Mouse (Mus musculus) T-helper 17 cell (primary cell): ENCODE data around the gene Bcl2l10.

ENCODE experiments used
- in situ Hi-C, 2 experiments: fragments of 300-600 bp; cut with MboI, MseI; formaldehyde crosslinking; loops; 1 replicate in 1 of 2; 2 replicates in 1 of 2; pipeline ENCODE4 v1.15.1; 2025; ENCODE audit warnings: high pct_unique_total_duplicates in 2 of 2

Bcl2l10 gene

GRCm38 (mm10) chr9:75347458-75347857 lies at the start of gene Bcl2l10:
Bcl2l10 (plus strand) TSS chr9:75347758.
- in situ Hi-C loops, result no loop called here

DNA sequence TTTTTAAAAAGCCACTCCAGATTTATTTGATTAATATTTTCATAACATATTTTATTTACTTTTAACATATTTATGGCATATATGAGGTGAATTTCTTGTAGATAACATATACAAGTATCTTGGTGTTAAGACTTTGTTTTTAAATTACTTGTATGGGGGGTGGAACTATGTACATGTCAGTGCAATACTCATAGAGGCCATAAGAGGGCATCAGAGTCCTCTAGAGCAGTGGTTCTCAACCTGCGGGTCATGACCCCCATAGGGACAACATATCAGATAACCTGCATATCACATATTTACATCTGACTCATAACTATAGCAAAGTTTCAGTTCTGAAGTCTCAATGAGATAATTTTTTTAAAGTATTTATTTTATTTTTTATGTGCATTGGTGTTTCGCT lies 48.2 kb upstream of the Bcl2l10 start:
- in situ Hi-C loops, result loop anchor here in 1 of 2 experiments (5.0 kb wide), 1 partner anchor 148 kb away; no protein-coding TSS in a partner anchor

DNA sequence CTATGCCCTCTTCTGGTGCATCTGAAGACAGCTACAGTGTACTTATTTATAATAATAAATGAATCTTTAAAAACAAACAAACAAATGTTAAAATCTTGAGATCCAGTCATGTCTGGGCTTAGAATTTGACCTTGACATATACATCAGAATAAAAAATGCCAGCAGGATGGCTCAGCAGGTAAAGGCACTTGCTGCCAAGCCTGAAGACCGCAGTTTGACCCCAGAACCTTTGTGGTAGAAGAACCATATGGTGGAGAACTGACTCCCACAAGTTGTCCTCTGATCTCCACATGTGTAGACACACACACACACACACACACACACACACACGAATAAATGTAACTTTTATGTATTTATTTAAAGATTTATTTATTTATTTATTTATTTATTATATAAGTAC lies 44.5 kb upstream of the Bcl2l10 start:
- in situ Hi-C loops, result no loop called here

GRCm38 (mm10) chr9:75303701-75304261 lies 43.8 kb upstream of the Bcl2l10 start:
- in situ Hi-C loops, result no loop called here

DNA sequence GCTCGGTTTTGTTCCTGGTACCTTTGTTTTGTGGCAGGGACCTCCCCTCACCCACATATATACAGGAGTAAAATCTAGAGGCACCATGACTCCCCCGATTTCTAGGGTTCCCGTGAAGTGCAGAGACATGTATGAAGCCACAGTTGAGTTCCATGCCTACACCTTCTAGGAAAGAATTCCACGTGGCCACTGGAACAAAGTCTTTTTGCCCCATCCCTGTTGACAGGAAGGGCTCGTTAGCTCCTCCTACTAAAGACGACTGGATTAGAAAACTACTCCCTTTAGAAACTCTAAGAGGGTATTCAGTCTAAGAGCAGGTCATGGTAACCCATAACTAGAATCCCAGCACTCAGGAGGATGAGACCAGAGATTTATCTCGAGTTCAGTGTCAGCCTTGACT lies 43.3 kb upstream of the Bcl2l10 start:
- in situ Hi-C loops, result no loop called here

DNA sequence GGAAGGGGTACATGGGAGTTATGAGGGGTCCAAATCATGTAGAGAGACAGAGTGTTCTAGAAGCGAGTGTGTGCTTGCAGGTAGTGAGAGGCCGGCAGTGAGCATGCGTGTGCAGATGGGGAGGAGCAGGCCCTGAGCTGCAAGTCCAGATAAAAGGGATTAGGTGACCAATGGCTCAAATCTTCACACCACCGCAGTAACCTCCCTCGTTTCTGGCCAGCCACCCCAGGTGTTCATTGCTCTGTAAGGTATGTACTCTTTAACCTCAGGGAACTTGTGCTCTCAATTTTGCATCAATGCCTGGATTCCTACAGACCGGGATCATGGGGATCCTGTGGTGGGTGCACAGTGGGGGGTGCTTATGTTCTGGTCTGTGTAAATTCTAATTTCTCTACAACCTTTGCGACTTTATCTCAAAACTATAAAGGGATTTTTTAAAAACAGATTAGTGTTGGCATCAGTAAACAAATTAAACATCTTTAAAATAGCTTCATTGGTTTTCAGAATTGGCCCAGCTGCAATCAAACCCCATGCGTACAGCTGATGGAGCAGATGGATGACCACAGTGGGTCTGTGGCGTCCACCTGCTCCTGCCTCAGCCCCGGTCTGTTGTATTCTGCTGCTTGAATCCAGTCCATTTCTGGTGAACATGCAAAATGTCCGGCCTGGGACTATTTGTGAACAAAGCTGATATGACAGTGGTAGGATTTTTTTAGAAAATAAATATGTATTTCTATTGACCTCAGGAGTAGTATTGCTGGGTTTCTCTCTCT lies 41.2 kb upstream of the Bcl2l10 start, which contains the start of gene Gnb5:
Gene Gnb5, plus strand, starts transcription at position 163 of the 773 bp plus-strand sequence.
- in situ Hi-C loops, result no loop called here

- in situ Hi-C loops, result no loop called here
These were observed 40.5 kb upstream of the Bcl2l10 start for GRCm38 (mm10) chr9:75307015-75307414.

DNA sequence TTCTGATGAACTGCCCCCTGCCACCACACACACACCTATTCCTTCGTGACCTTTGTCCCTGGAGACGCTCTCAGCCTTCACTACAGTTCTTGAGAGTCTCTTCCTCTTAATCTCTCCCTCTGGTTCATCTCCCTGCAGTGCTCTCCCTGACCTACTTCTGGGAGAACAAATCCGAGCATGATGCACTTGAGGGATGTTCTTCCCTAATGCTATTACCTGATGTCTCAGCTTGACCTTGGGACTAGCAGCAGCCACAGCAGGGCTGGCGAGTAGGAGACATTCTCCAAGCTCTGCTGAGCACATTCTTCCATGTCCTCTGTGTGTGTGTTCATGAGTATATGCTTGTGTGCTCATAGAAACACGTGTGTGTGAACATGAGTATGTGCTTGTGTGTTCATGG lies 38.9 kb upstream of the Bcl2l10 start:
- in situ Hi-C loops, result no loop called here

- in situ Hi-C loops, result no loop called here
These were observed 35.5 kb upstream of the Bcl2l10 start for GRCm38 (mm10) chr9:75312008-75312407.

GRCm38 (mm10) chr9:75313138-75313831 lies 34.3 kb upstream of the Bcl2l10 start:
- in situ Hi-C loops, result no loop called here

DNA sequence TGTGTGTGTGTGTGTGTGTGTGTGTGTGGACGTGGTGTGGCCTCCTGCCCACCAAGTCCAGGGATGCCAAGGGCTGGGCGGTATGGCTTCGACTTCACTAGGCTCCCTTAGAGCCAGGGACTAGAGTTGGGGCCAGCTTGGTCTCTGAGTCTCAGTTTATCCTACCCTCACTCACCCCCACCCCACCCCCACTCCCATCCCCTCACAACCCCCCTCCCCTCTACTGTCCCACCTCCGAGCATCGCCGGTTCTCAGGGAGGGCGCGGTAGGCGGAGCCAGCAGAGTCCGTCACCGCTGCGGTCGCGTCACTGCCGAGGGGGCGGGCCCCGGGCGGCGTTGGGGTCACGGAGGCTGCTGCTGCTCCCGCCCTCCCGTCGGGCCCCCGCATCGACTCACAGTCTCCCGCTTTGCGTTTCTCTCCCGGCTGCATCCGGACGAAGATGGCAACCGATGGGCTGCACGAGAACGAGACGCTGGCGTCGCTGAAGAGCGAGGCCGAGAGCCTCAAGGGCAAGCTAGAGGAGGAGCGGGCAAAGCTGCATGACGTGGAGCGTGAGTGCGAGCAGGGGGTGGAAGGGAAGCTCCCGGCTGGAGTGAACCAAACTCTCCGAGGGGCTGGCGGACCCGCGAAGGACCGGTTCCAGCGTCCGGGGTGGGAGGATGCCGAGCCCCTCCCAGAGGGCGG lies 33.6 kb upstream of the Bcl2l10 start:
- in situ Hi-C loops, result no loop called here

GRCm38 (mm10) chr9:75314517-75315105 lies 32.9 kb upstream of the Bcl2l10 start:
- in situ Hi-C loops, result loop anchor here in 1 of 2 experiments (5.0 kb wide), 1 partner anchor 128 kb away; the partner anchor contains the start of gene Leo1

DNA sequence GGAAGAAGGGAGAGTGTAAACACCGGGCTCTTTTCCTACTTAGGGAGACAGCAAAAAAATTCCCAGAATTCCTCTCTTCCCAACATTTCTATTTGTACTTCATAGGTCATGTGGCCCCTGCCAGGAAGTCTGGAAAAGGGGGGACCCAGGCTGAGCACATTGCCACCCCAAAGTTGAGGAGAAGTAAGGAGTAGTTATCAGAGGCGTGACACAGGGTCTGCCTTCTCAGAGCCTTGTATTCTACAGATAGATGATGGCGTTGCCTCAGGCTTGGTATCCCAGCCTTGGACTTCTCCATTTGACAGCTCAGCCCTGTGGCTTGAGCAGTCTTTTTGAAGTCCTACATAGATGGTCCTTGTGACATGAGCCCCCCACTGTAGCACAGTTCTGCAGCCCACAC lies 32.3 kb upstream of the Bcl2l10 start:
- in situ Hi-C loops, result loop anchor here in 1 of 2 experiments (5.0 kb wide), 1 partner anchor 127 kb away; the partner anchor contains the start of gene Leo1

DNA sequence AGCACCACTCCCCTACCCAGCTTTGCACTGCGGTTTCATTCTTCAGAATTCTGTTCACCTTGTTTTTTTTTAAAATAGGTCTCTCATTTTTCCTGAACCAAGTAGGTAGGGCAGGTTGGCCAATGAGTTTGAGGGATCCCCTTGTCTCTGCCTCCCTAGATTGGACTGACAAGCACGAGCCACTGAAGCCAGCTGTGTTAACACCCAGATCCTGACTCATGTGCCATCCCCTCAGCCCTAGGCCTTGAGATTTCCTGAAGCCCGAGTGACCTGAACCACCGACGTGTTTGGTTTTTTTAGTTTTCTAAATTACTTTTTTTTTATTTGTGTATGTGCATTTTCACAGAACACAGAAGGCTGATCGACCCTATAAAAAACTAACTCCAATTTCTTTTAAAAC lies 30.8 kb upstream of the Bcl2l10 start:
- in situ Hi-C loops, result loop anchor here in 1 of 2 experiments (5.0 kb wide), 1 partner anchor 126 kb away; the partner anchor contains the start of gene Leo1

DNA sequence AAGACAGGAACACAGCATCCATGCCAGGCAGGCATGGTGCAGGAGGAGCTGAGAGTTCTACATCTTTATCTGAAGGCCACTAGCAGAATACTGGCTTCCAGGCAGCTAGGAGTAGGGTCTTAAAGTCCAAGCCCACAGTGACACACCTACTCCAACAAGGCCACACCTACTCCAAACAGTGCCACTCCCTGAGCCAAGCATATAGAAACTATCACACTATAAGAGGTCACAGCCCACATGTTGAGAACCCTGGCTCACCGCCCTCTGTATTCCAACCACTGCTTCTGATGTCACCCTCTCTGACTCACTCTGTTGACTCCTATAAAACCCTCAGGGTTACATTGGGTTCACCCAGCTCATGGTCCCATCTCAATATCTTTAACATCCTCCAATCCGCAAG lies 29.4 kb upstream of the Bcl2l10 start:
- in situ Hi-C loops, result loop anchor here in 1 of 2 experiments (5.0 kb wide), 1 partner anchor 124 kb away; the partner anchor contains the start of gene Leo1

- in situ Hi-C loops, result loop anchor here in 1 of 2 experiments (5.0 kb wide), 1 partner anchor 123 kb away; the partner anchor contains the start of gene Leo1
These were observed 28.2 kb upstream of the Bcl2l10 start for GRCm38 (mm10) chr9:75319365-75319764.

GRCm38 (mm10) chr9:75322099-75322885 lies 25.3 kb upstream of the Bcl2l10 start:
- in situ Hi-C loops, result no loop called here

- in situ Hi-C loops, result no loop called here
These were observed 19.5 kb upstream of the Bcl2l10 start for GRCm38 (mm10) chr9:75328047-75328446.

DNA sequence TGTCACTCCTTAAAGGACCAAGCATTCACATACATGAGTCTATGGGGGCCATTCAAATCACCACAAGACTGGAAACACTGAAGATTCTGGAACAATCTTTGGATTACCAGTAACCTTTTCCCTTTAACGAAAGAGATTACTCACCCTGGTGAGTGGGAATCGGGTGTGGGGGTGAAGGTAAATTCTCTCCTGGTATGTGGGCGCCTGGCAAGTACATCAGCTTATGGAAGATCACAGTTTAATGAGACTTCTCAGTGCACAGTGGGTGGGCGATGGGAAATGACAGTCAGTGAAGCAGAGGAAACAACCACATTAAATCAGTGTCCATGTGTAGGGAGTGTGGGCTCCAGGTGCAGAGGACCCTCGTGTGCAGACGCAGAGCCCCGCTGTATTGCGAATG lies 16.7 kb upstream of the Bcl2l10 start:
- in situ Hi-C loops, result loop anchor here in 1 of 2 experiments (5.0 kb wide), 1 partner anchor 56 kb away; no protein-coding TSS in a partner anchor

DNA sequence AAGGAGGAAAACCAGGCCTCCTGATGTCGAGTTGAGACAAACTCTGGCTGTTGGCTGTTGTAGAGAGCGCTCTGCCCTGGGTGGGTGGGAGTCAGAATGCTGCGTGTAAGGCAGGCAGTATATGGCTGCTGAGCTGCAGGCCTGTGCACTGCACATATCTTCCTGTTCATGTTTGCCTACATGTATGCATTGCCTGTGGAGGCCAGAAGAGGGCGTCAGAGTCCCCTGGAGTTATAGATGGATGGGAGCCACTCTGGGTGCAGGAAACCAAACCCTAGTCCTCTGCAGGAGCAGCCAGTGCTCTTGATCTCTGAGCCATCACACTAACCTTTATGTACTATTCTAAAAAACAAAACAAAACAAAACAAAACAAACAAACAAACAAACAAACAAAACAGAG lies 13.1 kb upstream of the Bcl2l10 start:
- in situ Hi-C loops, result loop anchor here in 1 of 2 experiments (5.0 kb wide), 1 partner anchor 53 kb away; no protein-coding TSS in a partner anchor
